Mouse (Mus musculus) MEL (cell line): ENCODE measurements around the gene Hnrnpa1. TPM values are rescaled to one million over a fixed set of nuclear protein-coding genes. Genes with fewer than 3 reads are reported as not detected.

ENCODE experiments used
- DNase-seq: peaks from one replicate; pipeline ENCODE4 v3.0.0; 2011; ENCODE audit warnings: low read depth, low spot score
- H3K27ac ChIP-seq: 2 replicates; pipeline ENCODE4 v1.5.1; 2012; ENCODE audit warnings: low read depth, mild to moderate bottlenecking, control low read depth, low read length, moderate library complexity; ENCODE audit not compliant: control insufficient read depth
- H3K27me3 ChIP-seq, 2 experiments: fragments of 150-350 bp in 1 of 2; sonication (generic) in 1 of 2; 2 replicates each; pipeline ENCODE4 v1.6.1; 2012; ENCODE audit warnings: low read length in 2 of 2, mild to moderate bottlenecking in 2 of 2, improper control_type of control experiment in 1 of 2, moderate library complexity in 1 of 2; ENCODE audit not compliant: insufficient read depth in 2 of 2, control insufficient read depth in 1 of 2
- H3K36me3 ChIP-seq, 2 experiments: 2 replicates each; pipeline ENCODE4 v1.6.1; 2012 to 2014; ENCODE audit warnings: low read length in 2 of 2, improper control_type of control experiment in 1 of 2, inconsistent platforms in 1 of 2, mild to moderate bottlenecking in 1 of 2; ENCODE audit not compliant: insufficient read depth in 2 of 2, control insufficient read depth in 1 of 2
- H3K4me1 ChIP-seq, 2 experiments: fragments of 150-350 bp in 1 of 2; sonication (generic) in 1 of 2; 2 replicates each; pipeline ENCODE4 v1.6.1; 2012; ENCODE audit warnings: low read length in 2 of 2, improper control_type of control experiment in 1 of 2, mild to moderate bottlenecking in 1 of 2; ENCODE audit not compliant: insufficient read depth in 2 of 2, control insufficient read depth in 1 of 2
- H3K4me3 ChIP-seq, 2 experiments: fragments of 150-350 bp in 1 of 2; sonication (generic) in 1 of 2; 2 replicates each; pipeline ENCODE4 v1.5.1; 2012; ENCODE audit warnings: low read depth in 2 of 2, low read length in 2 of 2, mild to moderate bottlenecking in 2 of 2, moderate library complexity in 2 of 2, control low read depth in 1 of 2, improper control_type of control experiment in 1 of 2; ENCODE audit not compliant: control insufficient read depth in 1 of 2, insufficient read depth in 1 of 2
- H3K79me2 ChIP-seq: 2 replicates; pipeline ENCODE4 v1.6.1; 2012; ENCODE audit warnings: mild to moderate bottlenecking, low read length, moderate library complexity; ENCODE audit not compliant: control insufficient read depth, poor library complexity, insufficient read depth
- H3K9ac ChIP-seq: 2 replicates; pipeline ENCODE4 v1.6.1; 2012; ENCODE audit warnings: low read depth, mild to moderate bottlenecking, control low read depth, low read length, moderate library complexity; ENCODE audit not compliant: control insufficient read depth, poor library complexity, severe bottlenecking
- H3K9me3 ChIP-seq: fragments of 150-350 bp; sonication (generic); replicated peaks from 2 replicates; pipeline ENCODE4 v1.6.1; 2012; ENCODE audit warnings: mild to moderate bottlenecking, low read length, improper control_type of control experiment, moderate library complexity; ENCODE audit not compliant: insufficient read depth
- BHLHE40 ChIP-seq: IDR thresholded peaks from 2 replicates; pipeline ENCODE4 v1.6.1; 2012; ENCODE audit warnings: low read depth, mild to moderate bottlenecking, inconsistent platforms, low read length, improper control_type of control experiment, borderline replicate concordance
- CHD1 ChIP-seq: IDR thresholded peaks from 2 replicates; pipeline ENCODE4 v1.6.1; 2012; ENCODE audit warnings: low read depth, mild to moderate bottlenecking, inconsistent platforms, low read length, improper control_type of control experiment
- CHD2 ChIP-seq: IDR thresholded peaks from 2 replicates; pipeline ENCODE4 v1.6.1; 2011; ENCODE audit warnings: low read length, improper control_type of control experiment
- CTCF ChIP-seq, 3 experiments: IDR thresholded peaks in 2 of 3; conservative IDR thresholded peaks in 1 of 3; 2 replicates each; pipeline ENCODE4 v1.5.1; 2011 to 2012; ENCODE audit warnings: low read length in 3 of 3, low read depth in 2 of 3, mild to moderate bottlenecking in 2 of 3, improper control_type of control experiment in 1 of 3, inconsistent platforms in 1 of 3, mixed read lengths in 1 of 3, moderate library complexity in 1 of 3; ENCODE audit not compliant: control insufficient read depth in 1 of 3, insufficient read depth in 1 of 3, poor library complexity in 1 of 3, severe bottlenecking in 1 of 3
- E2F4 ChIP-seq: IDR thresholded peaks from 2 replicates; pipeline ENCODE4 v1.6.1; 2011; ENCODE audit warnings: low read depth, low read length, improper control_type of control experiment, borderline replicate concordance
- ELF1 ChIP-seq: IDR thresholded peaks from 2 replicates; pipeline ENCODE4 v1.6.1; 2014; ENCODE audit warnings: low read depth, mild to moderate bottlenecking, inconsistent platforms, low read length, improper control_type of control experiment, moderate library complexity
- EP300 ChIP-seq, 2 experiments: IDR thresholded peaks; 2 replicates each; pipeline ENCODE4 v1.6.1; 2011; ENCODE audit warnings: improper control_type of control experiment in 2 of 2, low read length in 2 of 2, low read depth in 1 of 2, mild to moderate bottlenecking in 1 of 2
- ETS1 ChIP-seq: IDR thresholded peaks from 2 replicates; pipeline ENCODE4 v1.6.1; 2012; ENCODE audit warnings: low read depth, mild to moderate bottlenecking, inconsistent platforms, low read length, improper control_type of control experiment, moderate library complexity
- GATA1 ChIP-seq: IDR thresholded peaks from 2 replicates; pipeline ENCODE4 v1.6.1; 2011; ENCODE audit warnings: low read depth, low read length, improper control_type of control experiment
- HCFC1 ChIP-seq: IDR thresholded peaks from 2 replicates; pipeline ENCODE4 v1.6.1; 2012; ENCODE audit warnings: low read depth, mild to moderate bottlenecking, inconsistent platforms, low read length, improper control_type of control experiment, moderate library complexity
- MAFK ChIP-seq: IDR thresholded peaks from 2 replicates; pipeline ENCODE4 v1.6.1; 2011; ENCODE audit warnings: low read depth, mild to moderate bottlenecking, low read length, improper control_type of control experiment, borderline replicate concordance
- MAX ChIP-seq: IDR thresholded peaks from 2 replicates; pipeline ENCODE4 v1.6.1; 2011; ENCODE audit warnings: low read length, improper control_type of control experiment
- MAZ ChIP-seq: IDR thresholded peaks from 2 replicates; pipeline ENCODE4 v1.6.1; 2012; ENCODE audit warnings: low read depth, mild to moderate bottlenecking, inconsistent platforms, low read length, improper control_type of control experiment
- MEF2A ChIP-seq: IDR thresholded peaks from 2 replicates; pipeline ENCODE4 v1.6.1; 2014; ENCODE audit warnings: low read depth, mild to moderate bottlenecking, inconsistent platforms, low read length, improper control_type of control experiment; ENCODE audit not compliant: poor library complexity, insufficient replicate concordance, severe bottlenecking; ENCODE audit errors: extremely low read depth
- MXI1 ChIP-seq: IDR thresholded peaks from 2 replicates; pipeline ENCODE4 v1.6.1; 2011; ENCODE audit warnings: mild to moderate bottlenecking, low read depth, low read length, improper control_type of control experiment
- MYB ChIP-seq: IDR thresholded peaks from 2 replicates; pipeline ENCODE4 v1.6.1; 2011; ENCODE audit warnings: mild to moderate bottlenecking, low read depth, low read length, improper control_type of control experiment
- MYC ChIP-seq: IDR thresholded peaks from 2 replicates; pipeline ENCODE4 v1.6.1; 2011; ENCODE audit warnings: low read depth, mild to moderate bottlenecking, low read length, improper control_type of control experiment, moderate library complexity
- RAD21 ChIP-seq: IDR thresholded peaks from 2 replicates; pipeline ENCODE4 v1.6.1; 2011; ENCODE audit warnings: mild to moderate bottlenecking, low read depth, low read length, improper control_type of control experiment
- RCOR1 ChIP-seq: IDR thresholded peaks from 2 replicates; pipeline ENCODE4 v1.6.1; 2012; ENCODE audit warnings: low read depth, mild to moderate bottlenecking, inconsistent platforms, low read length, improper control_type of control experiment
- SMC3 ChIP-seq: IDR thresholded peaks from 2 replicates; pipeline ENCODE4 v1.6.1; 2011; ENCODE audit warnings: low read depth, low read length, improper control_type of control experiment
- TAL1 ChIP-seq: IDR thresholded peaks from 2 replicates; pipeline ENCODE4 v1.6.1; 2012; ENCODE audit warnings: mild to moderate bottlenecking, inconsistent platforms, low read length, moderate library complexity, mixed read lengths
- TBP ChIP-seq: IDR thresholded peaks from 2 replicates; pipeline ENCODE4 v1.8.0; 2011; ENCODE audit warnings: low read depth, low read length, improper control_type of control experiment
- UBTF ChIP-seq: IDR thresholded peaks from 2 replicates; pipeline ENCODE4 v1.6.1; 2012; ENCODE audit warnings: low read depth, mild to moderate bottlenecking, inconsistent platforms, low read length, improper control_type of control experiment, moderate library complexity, borderline replicate concordance; ENCODE audit not compliant: insufficient read depth
- USF2 ChIP-seq, 2 experiments: IDR thresholded peaks; 2 replicates each; pipeline ENCODE4 v1.6.1; 2011 to 2012; ENCODE audit warnings: improper control_type of control experiment in 2 of 2, low read length in 2 of 2, borderline replicate concordance in 1 of 2, inconsistent platforms in 1 of 2, low read depth in 1 of 2, mild to moderate bottlenecking in 1 of 2; ENCODE audit not compliant: insufficient read depth in 1 of 2
- ZC3H11A ChIP-seq: IDR thresholded peaks from 2 replicates; pipeline ENCODE4 v1.6.1; 2012; ENCODE audit warnings: low read depth, mild to moderate bottlenecking, inconsistent platforms, low read length, improper control_type of control experiment
- ZKSCAN1 ChIP-seq: IDR thresholded peaks from 2 replicates; pipeline ENCODE4 v1.6.1; 2012; ENCODE audit warnings: low read depth, mild to moderate bottlenecking, inconsistent platforms, low read length, improper control_type of control experiment, moderate library complexity
- ZNF384 ChIP-seq: IDR thresholded peaks from 2 replicates; pipeline ENCODE4 v1.6.1; 2012; ENCODE audit warnings: low read depth, mild to moderate bottlenecking, inconsistent platforms, low read length, improper control_type of control experiment
- polyA plus RNA-seq, 2 experiments: library from polyadenylated mRNA; stranded (reverse) in 1 of 2; unstranded in 1 of 2; fragments of >175 nt in 1 of 2; fragments of >200 nt in 1 of 2; gene quantifications; 2 replicates each; pipeline versions ENCODE4 v1.2.1 to v1.2.4; 2012; ENCODE audit warnings: low replicate concordance in 2 of 2, low read depth in 1 of 2; ENCODE audit not compliant: insufficient read length in 2 of 2, insufficient read depth in 1 of 2, missing spikeins in 1 of 2
- total RNA-seq: library from RNA; depleted of rRNA; stranded (reverse); fragments of 300-350 nt; gene quantifications from 2 replicates; pipeline ENCODE4 v1.2.3, GENCODE M21; 2012

Hnrnpa1 gene
- total and polyA plus RNA-seq, 3 experiments: 322 to 900 TPM; not detected in 1

DNA sequence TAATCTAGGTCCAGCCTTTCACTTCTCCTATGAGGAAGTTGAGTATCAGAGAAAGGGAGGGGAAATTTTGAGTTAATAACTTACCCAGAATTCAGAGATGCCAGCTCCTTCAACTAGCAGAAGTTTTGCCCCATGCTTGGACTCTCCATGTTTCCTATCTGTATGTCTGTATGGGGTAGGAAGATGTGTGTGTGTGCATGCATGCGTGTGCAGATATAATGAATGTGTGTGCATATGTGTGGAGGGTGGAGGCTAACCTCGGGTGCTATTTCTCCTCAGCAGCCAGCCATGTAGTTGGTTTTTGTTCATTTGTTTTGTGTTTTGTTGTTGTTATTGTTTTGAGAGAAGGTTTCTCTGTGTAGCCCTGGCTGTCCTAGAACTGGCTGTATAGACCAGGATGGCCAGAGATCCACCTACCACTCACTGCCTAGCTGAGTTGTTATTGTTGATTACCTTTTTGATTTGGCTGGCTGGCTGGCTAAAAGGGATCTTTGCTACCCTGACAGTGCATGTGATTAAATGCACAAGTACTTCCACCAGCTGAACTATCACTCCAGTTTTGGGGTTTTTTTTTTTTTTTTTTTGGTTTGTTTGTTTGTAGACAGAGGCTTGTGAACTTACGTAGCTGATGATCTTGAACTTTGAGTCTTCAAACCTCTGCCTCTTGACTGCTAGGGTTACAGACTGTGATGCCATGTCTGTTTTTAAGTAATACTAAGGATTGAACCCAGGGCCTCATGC lies 41.4 kb downstream of the Hnrnpa1 start:
- Histone ChIP-seq H3K9me3 (no peaks in the 10 kb centered on the region), H3K27me3 (no peaks in the 10 kb centered on the region), H3K79me2 (peaks cover 11% of the 10 kb centered on the region), H3K4me1 (peaks cover 2 to 8% of the 10 kb centered on the region in 2 experiments; a peak in 3 of 4 replicates), H3K27ac (peak overlapping the region; percentile 80), H3K36me3 (peaks cover 0 to 13% of the 10 kb centered on the region in 2 experiments; a peak in 2 of 4 replicates), H3K9ac (peak overlapping the region; percentile 40), H3K4me3 (no peak overlapping the region)
- DNase-seq: peak; percentile 54
- TF ChIP-seq ETS1 (no peak), TAL1 (no peak), ZNF384 (peak; percentile 63), CHD2 (no peak), EP300 (IDR thresholded peaks at IDR 0.05; ENCODE audit: low read depth in 1 of 2, low read length in 2 of 2) (0 out of 4 replicates have a peak, but pooled peaks of 1 of the 2 experiments have one; percentile 7), USF2 (IDR thresholded peaks at IDR 0.05; ENCODE audit: borderline replicate concordance in 1 of 2, insufficient read depth in 1 of 2, low read depth in 1 of 2, low read length in 2 of 2) (no peak)

DNA sequence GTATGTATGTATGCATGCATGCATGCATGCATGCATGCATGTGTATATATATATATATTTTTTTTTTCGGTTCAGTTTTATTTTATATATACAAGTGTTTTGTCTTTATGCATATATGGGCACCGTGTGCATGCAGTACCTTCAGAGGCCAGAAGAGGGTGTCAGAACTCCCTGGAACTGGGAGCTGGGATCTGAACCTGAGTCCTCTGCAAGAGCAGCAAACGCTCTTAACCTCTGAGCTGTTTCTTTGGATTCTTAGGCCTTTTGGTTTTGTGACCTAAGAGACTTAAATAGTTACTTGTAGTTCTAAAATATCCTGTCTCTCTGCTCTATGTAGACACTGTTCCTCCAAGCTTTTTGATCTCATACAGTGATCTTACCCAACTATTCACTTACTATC lies 43.8 kb downstream of the Hnrnpa1 start:
- Histone ChIP-seq H3K36me3 (peaks cover 0 to 13% of the 10 kb centered on the region in 2 experiments; a peak in 2 of 4 replicates), H3K4me3 (no peak overlapping the region), H3K4me1 (peaks cover 2 to 8% of the 10 kb centered on the region in 2 experiments; a peak in 3 of 4 replicates), H3K9ac (no peak overlapping the region), H3K27ac (no peak overlapping the region), H3K9me3 (no peaks in the 10 kb centered on the region), H3K27me3 (no peaks in the 10 kb centered on the region), H3K79me2 (peaks cover 7% of the 10 kb centered on the region)
- TF ChIP-seq CTCF (IDR thresholded peaks at IDR 0.05 in 2 of 3, conservative IDR thresholded peaks at IDR 0.05 in 1 of 3; ENCODE audit: control insufficient read depth in 1 of 3, insufficient read depth in 1 of 3, low read depth in 2 of 3, low read length in 3 of 3, poor library complexity in 1 of 3, severe bottlenecking in 1 of 3): peak; percentile 36 to 46 (median 45)
- no peak for TF ChIP-seq ZKSCAN1
- no peak for TF ChIP-seq MEF2A
- TF ChIP-seq RAD21: peak; percentile 19
- TF ChIP-seq SMC3: peak; percentile 38
- TF ChIP-seq ELF1: no peak
- no peak for TF ChIP-seq MAZ
- no peak for TF ChIP-seq MAFK
- no peak for TF ChIP-seq RCOR1
- TF ChIP-seq ZC3H11A: no peak
- no peak for TF ChIP-seq MYB
- TF ChIP-seq GATA1: no peak
- TF ChIP-seq TBP: no peak
- no peak for TF ChIP-seq TAL1
- TF ChIP-seq BHLHE40: no peak
- no peak for TF ChIP-seq MYC
- TF ChIP-seq MAX: no peak
- no peak for TF ChIP-seq HCFC1
- TF ChIP-seq EP300 (IDR thresholded peaks at IDR 0.05; ENCODE audit: low read depth in 1 of 2, low read length in 2 of 2): no peak
- no peak for TF ChIP-seq MXI1
- no peak for TF ChIP-seq ZNF384
- TF ChIP-seq CHD1: no peak
- no peak for TF ChIP-seq UBTF
- TF ChIP-seq E2F4: no peak
- peak; percentile 54 for DNase-seq
